Mouse (Mus musculus) gastrocnemius, postnatal 25 days (tissue): ENCODE measurements around the gene Bbof1. TPM values are rescaled to one million over a fixed set of nuclear protein-coding genes. Genes with fewer than 3 reads are reported as not detected.
A peak's percentile ranks its signal among the peaks of the same experiment; 100 is the strongest.

Experiments
- DNase-seq: peaks from one replicate; pipeline ENCODE4 v3.0.0; 2022
- total RNA-seq, 2 experiments: library from RNA; stranded (reverse); gene quantifications; 1 replicate in 1 of 2; 2 replicates in 1 of 2; pipeline ENCODE4 v1.2.3; 2021

The Bbof1 gene
- total RNA-seq, 2 experiments from 2014 or later: 1.2 to 1.7 TPM

DNA sequence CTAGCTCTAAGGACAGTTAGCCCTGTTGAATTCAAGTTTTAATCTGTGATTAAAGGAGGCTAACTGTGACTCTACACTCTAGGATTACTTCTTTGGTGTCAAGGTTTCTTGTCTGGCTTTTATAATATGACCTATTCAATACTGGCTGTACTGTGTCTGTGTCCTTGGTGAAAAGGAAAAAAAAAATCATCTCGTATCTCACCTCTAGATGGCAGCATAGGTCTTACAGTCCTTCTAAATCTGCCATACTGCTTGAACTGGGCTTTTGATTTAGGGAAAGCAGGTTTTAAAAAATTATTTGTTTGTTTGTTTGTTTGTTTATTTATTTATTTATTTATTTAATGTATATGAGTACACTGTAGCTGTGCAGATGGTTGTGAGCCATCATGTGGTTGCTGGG lies 59.8 kb downstream of the Bbof1 start:
- DNase-seq: no peak

GRCm38 (mm10) chr12:84478937-84479336 lies 70.1 kb downstream of the Bbof1 start:
- no peak for DNase-seq

- no peak for DNase-seq
Observed at GRCm38 (mm10) chr12:84481251-84481650, 72.4 kb downstream of the Bbof1 start.

DNA sequence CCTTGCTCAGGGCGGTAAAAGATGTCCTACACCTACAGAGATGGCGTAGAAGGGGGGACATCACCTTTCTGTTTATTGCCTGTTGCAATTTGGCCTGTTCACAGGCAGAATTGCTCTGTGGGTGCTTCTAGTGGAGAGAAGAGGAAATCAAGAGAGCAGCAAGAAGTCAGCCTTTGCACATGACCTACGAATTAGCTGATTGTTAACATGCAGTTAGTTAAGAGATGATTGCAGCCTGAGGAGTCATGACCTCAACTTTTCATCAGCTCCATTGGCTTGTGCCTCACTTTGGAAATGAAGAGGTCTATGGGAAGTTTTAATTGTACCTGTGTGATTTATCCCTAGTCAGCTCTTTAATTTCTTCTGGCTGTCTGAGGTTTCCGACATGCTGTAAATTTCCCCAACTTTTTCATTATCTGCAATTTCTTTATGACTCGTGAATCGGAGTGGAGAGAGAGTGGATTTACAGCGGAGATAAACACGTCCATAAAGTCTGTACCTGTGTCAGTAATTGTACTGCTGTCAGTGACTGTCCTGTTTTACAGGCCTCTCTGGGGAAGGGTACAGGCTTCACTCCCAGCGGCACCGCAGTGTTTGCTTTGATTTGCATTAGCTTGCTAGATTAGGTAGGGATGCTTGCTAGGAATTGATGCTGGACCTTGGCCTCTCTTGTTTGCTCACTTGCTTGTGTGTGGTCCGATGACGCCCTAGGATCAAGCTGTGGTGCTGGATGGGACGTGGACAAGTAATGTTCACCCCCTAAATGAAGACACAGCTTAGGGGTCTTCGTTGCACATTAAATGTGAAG lies 74.1 kb downstream of the Bbof1 start:
- no peak for DNase-seq

DNA sequence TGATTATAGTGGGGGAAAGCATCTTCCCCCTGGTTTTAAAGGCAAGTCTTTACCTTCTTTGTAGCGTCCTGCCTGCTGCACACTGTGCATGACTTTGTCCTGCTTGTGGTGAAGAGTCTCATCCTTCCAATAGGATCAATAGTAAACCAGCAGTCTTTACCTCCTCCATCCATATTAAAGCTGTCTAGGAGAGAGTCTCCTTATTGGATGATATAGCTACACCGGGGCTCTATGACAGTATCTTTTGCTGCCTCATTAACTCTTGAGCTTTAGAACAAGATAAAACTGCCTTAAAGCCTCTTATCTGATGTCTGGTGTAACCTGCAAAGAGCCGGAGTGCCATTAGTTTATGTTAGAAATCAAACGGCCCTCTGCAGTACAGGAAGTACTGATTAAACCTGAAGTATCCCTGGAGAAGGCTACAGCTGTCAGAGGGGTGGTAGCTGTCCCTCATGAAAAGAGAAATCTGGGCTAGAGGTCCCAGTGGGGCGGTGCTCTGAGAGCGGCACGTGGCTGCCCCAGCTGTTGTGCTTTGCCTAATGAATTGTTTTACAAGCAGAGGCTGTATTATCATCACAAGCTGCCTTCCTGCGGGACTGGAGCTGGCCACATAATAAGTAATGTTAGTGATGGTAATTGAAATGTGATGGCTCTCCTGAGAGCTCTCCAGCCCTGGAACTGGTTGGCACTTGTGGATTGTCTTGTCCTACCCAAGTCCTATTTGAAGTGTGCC lies 78.6 kb downstream of the Bbof1 start:
- peak; percentile 9 for DNase-seq

Other genes with a start within 250 kb of the Bbof1 start
- 1 to 10 TPM; 8.0 to 9.9 TPM for gene Elmsan1, start 190.2 kb upstream of the Bbof1 start, total RNA-seq
- gene Ptgr2, start 123.8 kb upstream of the Bbof1 start, total RNA-seq: 10 to 100 TPM; 78.4 to 80.6 TPM
- gene Zfp410, start 92.2 kb upstream of the Bbof1 start, total RNA-seq: 10 to 100 TPM; 15.9 to 17.8 TPM
- 10 to 100 TPM; 25.5 to 28.8 TPM for gene Coq6, start 47.4 kb upstream of the Bbof1 start, total RNA-seq
- under 1 TPM; 0.64 to 0.83 TPM for gene Fam161b, start 47.2 kb upstream of the Bbof1 start, total RNA-seq
- gene Entpd5, start within 50 bp of the Bbof1 start, total RNA-seq: 10 to 100 TPM; 11.3 to 16.7 TPM
- gene Rnf113a2, start 8.1 kb downstream of the Bbof1 start, total RNA-seq: 1 to 10 TPM; 6.1 to 6.4 TPM
- gene Aldh6a1, start 41.9 kb downstream of the Bbof1 start, total RNA-seq: 10 to 100 TPM; 78.8 to 88.1 TPM
- gene Lin52, start 42.4 kb downstream of the Bbof1 start, total RNA-seq: 1 to 10 TPM; 7.4 to 8.5 TPM
- gene Vsx2, start 160.7 kb downstream of the Bbof1 start, total RNA-seq: not detected
- 1 to 10 TPM; 4.2 to 5.9 TPM for gene Abcd4, start 208.3 kb downstream of the Bbof1 start, total RNA-seq
- not detected for gene Vrtn, start 231.9 kb downstream of the Bbof1 start, total RNA-seq